Mouse (Mus musculus) adrenal gland, adult (tissue): Measurements from ENCODE around the gene Magi1.

Experiments used
- DNase-seq, 2 experiments: peaks; one replicate each; pipeline ENCODE4 v3.0.0; 2022 to 2023; ENCODE audit warnings: low spot score in 1 of 2; ENCODE audit not compliant: inconsistent age in 2 of 2

Gene Magi1

DNA sequence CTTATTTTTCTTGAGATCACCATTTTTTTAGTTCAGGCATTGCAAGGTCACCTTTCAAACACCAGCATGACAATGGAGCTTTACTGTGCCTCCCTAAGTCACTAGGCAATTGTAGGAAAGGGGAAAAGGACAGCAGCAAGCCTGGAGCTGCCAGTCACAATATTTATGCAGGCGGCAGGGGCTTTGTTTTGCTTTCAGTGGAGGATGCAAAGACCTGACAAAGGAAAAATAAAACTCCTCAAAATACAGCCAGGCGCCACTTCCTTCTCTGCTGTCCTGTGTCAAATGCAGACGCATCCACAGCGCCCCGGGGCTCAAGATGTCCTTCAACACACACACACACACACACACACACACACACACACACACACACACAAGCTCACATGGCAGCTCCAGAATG lies 77.8 kb downstream of the Magi1 start:
- peak; percentile 35 to 76 for DNase-seq

DNA sequence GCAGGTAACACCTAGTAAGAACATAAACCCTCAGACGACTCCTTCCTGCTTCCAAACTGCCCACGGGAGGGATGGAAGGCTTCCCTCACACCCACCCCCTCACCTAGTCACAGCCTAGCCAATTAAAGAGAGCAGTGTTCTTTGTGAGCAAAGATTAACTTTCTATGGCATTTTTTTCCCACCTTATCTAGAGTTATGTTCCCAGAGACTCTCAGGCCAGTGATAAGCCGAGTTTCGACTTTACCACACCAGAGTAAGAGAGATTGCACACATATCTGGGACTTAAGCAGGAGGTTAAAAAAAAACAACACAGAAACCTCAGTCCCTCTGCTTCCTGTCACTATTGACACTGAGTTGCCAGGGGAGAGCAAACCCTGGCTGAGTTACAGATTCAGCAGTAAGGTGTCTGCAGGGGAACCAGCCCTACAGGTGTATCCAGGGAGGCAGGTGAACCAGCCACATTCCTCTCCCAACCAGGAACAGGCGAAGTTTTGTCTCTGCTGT lies 80.0 kb downstream of the Magi1 start:
- DNase-seq, result no peak

DNA sequence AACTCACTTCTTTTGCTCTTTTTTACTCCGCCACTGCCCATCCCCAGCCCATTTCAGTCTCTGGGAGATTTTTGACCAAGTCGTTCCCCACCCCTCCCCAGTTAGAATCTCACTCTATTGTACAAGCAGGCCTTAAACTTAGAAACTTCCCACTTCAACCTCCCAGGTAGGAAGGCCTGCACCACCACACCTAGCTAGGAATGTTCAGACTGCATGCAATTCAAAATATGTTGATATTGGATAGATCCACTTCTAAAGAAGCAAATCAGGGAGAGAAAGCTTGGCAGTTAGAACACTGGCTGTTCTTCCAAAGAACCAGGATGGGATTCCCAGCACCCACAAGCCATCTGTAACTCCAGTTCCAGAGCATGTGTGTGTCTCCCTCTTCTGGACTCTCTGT lies 81.8 kb downstream of the Magi1 start:
- DNase-seq, result no peak

DNA sequence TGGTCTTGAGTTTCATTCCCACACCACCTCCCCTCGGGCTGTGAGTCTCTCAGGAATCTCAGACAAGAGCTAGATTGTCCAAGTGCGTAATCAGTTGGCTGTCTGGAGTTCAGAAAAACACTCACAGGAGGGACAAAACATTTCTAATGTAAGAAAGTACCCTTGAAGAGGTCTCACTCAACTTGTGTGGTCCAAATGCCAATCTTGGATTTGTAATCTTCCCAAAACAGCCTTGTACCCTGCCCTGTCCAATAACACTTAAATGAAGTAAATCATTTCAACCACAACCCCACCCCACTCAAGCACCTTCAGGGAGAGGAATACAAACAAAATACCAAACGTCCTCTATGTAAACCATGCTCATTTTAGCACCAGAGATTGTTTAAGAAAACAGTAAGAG lies 82.8 kb downstream of the Magi1 start:
- no peak for DNase-seq

DNA sequence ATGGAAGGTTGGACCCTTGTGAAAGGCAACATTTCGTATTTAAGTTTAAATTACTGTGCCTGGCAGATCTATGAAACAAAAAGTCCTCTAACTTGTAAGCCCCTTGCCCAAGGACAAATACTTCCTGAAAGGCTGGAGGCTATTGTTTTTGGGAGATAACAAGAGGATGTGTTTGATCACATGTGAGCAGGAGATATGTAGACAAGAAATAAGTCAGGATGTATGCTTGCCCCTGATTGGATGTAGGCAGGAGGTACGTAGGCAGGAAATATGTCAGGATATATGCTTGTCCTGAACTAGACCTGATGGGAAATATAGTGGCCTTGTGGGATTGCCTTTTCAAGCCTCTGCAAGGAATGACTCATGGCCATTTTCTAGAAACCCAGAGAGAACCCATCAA lies 84.0 kb downstream of the Magi1 start:
- no peak for DNase-seq

DNA sequence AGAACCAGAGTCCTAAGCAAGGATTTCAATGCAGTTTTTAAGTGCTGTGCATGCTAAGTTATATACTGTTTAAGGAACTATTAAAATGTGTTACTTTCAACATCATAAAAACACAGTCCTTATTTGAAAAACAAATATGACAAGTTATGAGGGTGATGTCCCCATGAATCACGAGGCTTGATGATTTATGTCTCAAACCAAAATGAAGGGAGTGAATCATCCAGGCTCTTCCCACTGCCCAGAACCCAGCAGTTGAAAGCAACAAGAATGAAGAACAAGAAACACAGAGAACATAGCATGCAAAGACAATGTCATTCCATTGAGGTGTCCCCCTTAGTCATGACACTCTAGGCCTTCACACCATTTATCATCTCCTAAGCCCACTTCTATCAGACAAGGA lies 85.9 kb downstream of the Magi1 start:
- DNase-seq, result peak in 1 of 2 experiments; percentile 68

DNA sequence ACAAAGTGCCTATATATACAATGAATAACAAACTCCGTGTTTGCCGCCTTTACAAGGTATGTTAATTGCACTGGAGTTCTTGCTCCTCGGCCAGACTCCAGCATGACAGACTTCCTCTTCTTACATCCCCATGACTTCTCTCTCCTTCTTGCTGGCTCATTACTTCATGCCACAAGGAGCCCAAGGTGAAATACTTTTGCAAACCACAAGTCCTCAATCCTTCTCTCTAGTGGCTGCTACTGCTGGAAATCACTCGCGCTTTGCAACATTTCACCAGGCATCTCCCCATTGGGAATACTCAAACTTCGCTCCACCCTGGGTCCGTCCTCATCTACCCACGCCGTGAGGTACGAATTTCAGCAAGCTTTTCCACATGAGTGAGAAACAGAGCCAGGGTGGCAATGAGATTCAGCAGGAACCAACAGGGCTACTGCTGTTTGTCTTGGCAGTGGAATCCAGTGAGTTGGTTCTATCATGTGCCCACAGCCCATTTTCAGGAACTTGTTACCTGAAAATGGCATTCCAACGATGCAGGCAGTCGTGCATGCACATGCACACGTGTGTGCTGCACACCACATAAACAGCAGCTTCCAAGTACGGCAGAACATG lies 88.3 kb downstream of the Magi1 start:
- no peak for DNase-seq

DNA sequence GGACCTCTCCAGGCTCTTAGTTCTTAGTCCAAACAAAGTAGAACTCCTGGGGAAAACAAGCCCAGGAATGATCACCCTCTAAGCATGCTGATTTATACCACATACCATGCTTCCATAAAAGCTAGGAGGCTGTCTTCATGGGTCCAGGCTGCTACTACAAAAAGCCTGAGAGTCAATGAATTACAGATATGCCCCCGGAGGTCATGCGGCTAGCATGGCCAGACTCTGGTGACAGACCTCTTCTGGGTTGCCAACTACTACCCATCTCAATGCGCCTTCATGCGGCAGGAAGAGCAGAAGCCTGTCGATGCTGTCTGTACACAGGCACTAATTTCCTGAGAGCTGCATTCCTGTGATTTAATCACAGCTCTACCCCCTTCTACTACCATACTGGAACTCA lies 92.9 kb downstream of the Magi1 start:
- DNase-seq, result no peak

DNA sequence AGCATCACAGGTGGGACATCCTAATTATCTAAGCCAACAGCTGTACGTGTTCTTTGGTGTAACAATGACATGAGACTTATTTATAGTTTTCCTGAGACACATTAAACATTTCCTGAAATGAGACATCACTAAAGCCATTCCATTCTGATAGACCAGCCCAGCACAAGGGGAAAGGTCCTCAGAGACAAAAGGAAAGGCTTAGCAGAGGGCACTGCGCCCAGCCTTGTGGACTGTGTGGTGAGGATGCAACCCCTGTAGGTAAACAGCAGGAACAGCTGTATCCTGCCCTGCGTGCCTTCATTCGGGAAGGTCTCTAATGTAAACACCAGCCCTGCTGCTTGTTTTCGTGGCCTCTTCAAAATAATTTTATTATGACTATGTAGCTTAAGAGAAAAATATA lies 94.3 kb downstream of the Magi1 start:
- no peak for DNase-seq

DNA sequence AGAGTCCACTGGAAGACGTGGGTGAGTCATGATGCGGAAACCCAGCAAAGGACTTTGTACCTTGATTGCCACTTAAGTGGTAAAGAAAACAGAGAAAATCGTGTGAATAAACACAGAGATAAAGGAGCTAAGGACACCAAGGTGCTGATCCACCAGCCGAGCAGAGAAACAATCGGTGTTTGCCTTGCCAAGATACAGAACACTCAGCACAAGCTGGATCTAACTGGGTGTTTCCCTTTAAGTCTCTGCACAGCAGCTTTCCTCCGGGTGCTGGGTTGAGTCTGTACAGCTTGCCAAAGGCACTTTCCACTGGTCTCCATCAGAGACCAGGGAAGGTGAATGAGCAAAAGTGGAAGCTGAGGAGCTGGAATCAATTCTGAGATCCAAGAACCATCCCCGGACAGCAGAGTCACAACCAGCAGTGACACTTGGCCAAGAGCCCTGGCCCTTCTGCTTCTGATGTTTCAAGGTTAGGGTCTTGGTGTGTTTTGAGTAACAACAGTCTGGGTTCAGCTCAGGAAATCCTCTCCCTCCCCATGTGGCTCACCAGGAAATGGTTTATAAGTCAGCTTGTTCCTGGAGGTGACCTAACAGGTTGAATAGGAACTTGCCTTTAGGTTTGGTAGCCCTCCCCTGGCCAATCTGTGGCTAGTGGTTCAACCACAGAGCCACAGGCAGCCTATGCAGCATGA lies 96.9 kb downstream of the Magi1 start:
- DNase-seq, result peak; percentile 77 to 82

DNA sequence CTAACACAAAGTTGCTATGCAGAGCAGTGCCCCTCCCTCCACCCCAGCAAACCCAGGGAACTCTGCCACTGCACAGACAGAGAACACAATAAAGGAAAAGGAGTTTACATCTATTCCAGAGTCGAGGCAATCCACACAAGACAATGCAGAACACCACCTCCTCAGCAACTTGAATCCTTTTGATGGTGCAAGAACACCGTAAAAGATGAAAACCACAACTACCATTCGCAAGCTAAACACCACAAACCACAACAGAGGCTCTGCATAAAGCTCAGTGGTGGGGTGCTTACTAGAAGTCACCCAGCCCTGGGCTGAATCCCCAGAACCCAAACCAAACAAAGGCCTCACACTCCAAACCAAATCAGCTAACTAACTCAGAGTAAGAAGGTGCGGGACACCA lies 99.4 kb downstream of the Magi1 start:
- DNase-seq, result no peak

DNA sequence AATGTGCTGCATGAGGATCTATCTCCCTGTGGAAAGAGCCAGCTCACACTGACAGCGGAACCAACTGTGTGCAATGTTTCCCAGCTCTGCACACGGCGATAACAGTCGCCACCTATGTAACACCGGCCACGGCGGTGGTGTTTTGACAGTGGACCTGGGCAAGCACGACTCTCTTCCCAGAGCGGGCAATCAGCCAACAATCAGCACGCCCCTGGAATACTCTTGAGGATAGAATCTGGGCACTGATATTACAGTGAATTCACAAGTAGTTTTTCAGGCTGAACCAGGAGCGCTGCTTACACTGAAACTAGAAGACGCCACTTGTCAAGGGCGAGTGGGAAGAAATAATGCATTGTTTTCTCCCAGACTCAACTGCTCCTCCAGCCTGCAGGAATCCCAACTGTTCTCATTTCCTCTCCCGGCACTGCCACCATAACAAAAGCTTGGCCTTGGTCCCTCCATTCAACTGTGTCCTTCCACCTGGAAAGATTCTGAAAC lies 100.3 kb downstream of the Magi1 start:
- peak in 1 of 2 experiments; percentile 46 for DNase-seq

DNA sequence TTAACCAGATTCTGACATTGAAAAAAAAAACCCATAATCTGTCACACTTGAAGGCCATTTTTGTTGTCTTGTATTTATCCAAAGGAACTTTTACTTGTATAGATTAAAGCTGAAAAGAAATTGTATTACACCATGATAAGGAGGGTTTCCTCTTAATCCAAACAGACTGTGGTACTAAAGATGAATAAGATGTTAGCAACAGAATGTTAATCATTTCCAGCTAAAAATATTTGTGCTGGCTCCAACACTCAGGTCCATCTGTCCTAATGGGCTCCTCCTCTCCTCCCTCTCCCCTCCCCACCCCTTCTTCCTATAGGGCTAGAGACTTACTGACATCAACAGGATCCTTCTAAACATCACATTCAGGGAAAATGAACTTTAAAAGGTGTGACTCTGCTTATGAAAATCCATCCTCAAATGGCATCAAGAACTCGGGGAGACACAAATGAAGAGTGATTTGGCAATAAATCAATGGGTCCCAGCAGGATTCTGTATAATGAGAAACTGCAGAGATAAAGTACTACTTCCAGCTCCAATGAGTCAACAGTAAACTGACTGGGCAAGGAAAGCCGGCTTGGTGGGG lies 102.0 kb downstream of the Magi1 start:
- no peak for DNase-seq

DNA sequence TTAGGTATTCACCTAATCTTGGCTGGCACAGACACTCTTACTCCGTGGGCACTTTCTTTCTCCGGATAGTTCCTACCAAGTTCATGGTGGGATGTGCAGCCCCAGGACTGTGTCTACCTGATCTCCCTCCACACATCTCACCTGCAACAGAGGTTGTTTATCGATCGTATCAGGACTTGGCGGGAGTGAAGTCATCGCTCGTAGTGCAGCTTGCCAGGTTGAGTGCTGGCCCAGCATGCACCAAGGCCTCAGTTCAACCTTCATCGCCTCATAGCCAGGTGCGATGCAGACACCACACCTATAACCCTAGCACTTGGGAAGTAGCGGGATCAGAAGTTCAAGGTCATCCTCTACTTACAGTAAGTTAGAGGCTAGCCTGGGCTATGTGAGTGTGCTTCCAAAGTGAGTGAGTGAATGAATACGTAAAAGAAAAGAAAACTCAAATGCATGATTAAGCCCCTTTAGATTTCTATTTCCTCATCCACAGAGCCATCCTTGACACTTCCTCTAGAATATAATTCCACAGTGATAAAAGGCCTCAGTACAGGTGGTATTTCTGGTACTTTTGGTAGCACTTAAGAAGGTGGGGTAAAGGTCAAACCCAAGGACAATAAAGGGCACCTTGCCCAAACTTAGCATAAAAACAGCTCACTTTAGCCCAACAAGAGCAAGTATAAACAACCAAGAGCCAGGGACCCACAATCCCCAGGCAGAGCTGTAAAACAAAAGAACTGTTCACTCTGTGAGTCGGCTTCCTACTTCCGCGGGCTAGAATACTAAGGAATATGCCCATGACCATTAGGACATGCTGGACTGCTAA lies 103.2 kb downstream of the Magi1 start:
- DNase-seq, result no peak

DNA sequence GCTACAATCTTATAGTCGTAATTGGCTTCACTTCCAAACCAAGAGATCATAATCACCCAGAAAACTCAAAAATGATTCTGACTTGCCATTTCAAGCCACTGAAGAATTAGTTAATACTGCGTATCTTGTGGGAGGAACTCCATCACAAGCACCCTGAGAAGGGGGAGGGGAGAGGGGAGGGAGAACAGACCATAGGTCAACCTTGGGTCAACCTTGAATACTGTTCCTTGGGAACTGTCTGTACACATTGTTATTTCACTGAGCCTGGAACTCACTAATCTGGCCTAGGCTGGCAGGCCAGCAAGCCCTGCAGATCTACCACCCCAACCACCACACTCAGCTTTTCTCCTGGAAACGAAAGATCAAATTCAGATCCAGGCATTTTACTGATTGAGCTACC lies 106.2 kb downstream of the Magi1 start:
- no peak for DNase-seq

DNA sequence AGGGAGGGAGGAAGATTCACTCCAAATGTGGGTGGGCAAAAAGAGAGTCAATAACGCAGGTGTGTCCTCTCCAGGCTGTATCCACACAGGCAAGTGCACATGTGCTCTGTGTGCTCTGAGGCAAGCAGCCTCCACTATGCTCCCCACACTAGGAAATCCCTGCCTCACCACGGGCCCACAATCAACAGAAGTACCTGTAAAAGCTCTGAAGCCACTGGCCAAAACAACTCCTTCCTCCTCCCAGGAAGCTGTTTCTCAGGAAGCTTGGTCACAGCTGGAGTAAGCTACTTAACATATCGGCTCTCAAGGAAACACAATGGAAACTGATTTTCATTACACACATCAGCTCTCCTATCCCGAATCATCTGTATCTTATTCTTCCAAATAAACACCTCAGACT lies 107.0 kb downstream of the Magi1 start:
- no peak for DNase-seq

DNA sequence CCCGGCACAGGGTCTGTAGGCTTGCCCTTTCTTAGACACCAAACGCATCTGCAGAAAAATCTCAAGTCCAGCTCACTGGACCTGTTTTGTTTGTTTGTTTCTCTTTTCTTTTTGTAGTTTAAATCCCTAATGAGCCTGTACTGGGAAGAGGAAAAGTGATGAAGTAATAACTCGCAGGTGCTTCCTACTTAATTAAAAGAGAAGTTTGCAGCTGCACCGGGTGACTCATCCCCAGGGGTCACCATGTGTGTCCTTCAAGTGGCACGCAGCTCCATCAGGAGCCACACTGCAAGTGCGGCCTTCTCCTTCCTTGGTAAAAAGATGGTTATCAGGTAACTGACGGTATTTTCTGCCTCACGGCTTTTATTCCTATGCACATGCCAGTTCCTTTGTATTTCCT lies 112.5 kb downstream of the Magi1 start:
- DNase-seq, result peak in 1 of 2 experiments; percentile 67

DNA sequence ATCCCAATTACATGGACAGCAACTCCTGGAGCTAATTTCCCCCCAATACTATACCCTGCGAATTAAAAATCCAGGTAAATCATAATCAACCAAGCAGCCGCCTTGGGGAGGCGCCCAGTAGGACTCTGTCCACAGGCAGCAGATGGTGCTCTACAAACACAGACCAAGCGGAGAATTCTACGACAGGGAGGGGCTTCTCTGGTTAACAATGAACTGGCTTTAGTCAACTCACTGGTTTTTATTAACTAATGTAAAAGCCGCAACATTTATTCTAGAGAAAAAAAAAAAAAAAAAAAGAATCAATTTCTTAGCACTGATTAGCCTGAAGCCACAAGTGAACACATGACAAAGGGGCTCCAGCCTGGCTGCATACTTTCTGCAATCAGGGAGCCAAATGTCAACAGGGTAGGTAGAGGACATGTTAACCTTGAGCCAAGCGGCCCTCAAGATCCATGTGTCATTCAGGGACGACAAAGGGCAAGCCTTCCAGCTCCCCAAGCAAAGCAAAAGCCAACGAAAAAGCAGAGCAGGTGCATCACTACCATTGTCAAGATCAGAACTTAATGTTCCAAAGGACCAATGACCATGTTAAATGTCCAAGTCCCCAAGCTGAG lies 114.0 kb downstream of the Magi1 start:
- peak; percentile 45 to 70 for DNase-seq

DNA sequence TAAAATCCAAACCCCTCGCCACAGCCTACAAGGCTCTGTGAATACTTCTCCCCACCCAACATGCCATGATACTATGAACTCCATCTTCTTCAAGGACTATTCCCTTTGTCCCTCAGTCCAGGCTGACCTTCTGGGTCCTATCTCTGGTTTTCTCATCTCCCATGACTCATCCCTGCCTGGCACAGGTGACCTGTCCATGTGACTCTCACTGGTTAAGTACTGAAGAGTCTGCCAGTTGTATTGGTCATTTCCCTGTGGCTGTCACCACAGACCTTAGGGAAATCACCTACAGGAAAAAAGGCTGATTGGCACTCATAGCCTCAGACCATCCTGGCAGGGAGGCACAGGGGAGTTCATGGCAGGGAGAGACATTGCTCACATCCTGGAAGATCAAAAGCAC lies 117.8 kb downstream of the Magi1 start:
- DNase-seq, result peak; percentile 87 to 91

DNA sequence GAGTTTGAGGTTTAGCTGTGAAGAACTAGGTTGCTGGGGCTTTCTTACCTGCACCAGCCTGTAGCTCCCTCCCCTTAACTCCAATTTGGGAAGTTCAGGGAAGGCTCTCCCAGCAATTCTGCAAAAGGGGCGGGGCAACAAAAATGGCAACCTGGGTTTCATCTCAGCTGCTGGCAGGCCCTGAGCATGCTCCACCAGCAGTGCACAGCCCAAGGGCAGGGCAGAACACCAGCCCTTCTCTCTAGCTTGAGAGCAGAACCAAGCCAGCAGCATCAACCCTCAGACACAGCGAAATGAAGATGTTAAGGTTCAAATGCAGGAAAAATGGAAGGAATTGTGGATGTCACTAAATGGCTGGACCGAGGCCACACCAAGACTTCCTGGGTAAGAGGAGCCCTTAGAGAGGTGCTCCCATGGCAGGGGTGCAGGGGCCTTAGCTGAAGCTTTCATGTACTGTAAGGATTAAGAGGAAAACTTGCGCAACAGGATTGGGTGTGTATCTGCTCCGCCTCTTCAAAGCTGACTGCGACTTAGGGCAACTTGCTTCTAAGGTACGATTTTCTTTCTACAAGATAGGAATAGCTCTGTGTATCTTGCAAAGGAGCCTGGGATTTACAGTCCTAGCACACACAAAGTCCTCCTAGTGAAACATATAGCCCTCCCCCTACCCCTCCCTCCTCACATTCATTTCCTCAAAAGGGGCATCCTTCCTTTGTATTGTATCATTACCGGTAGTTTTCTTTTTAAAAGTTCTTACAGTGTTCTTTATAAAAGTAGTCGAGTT lies 118.8 kb downstream of the Magi1 start:
- no peak for DNase-seq
